Mouse (Mus musculus): ENCODE data around the gene Tmem108.

The Tmem108 gene

DNA sequence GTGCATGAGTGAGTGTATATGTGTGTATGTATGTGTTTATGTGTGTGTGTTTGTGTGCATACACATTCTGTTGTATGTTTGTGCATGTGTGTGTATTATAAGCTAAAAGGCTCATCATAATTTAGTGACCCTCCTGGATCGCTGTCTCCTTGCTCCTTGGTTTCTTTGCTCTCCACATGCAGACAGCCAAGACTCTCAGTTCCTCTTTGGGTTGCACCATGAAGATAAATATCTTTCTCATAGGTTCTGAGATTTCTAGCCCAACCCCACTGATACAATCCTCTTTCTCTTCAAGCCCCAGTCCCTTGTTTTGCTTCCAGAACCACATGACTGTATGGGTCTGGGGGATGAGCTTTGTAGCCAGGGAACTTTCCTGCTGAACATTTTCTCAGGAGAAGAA lies 302.3 kb downstream of the Tmem108 start:
- DNase-seq (ENCODE audit: low read depth, low spot score): no peak

DNA sequence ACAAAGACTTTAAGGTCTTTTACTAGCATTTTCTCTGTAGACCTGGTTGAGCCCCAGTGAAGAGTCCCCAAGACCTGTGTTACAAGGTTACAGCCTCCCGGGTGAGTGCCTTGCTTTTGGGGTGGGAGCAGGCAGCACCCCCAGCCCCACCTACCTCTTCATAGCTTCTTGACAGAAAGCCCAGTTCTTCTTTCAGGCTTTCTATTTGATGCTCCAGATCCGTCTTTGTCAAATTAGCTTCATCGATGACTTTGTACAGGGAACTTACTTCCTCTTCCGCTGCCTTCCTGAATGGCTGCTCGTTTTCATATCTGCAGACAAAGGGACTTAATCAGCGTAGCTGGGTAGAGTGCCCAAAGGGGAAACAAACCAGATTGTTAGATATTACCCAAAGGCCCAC lies 312.0 kb downstream of the Tmem108 start:
- DNase-seq (ENCODE audit: low read depth, low spot score): no peak

DNA sequence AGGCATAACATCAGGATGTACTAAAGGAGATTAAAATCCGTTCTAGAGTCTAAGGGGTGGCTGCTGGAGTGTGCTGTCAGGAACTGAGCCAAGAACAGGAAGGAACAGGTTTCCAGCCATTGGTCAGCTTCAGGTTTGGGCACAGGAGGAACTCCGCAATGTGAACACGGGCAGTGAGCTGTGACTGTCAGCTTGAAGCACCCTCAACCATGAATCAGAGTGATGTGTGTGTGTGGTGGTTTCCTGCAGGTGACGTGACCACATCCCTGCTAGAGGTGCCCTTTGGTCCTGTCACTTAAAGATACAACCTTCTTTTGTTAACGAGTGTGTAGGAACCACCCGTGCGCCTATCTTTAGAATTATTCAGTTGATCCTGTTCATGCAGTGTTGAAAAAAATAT lies 312.5 kb downstream of the Tmem108 start:
- no peak for DNase-seq (ENCODE audit: low read depth, low spot score)

DNA sequence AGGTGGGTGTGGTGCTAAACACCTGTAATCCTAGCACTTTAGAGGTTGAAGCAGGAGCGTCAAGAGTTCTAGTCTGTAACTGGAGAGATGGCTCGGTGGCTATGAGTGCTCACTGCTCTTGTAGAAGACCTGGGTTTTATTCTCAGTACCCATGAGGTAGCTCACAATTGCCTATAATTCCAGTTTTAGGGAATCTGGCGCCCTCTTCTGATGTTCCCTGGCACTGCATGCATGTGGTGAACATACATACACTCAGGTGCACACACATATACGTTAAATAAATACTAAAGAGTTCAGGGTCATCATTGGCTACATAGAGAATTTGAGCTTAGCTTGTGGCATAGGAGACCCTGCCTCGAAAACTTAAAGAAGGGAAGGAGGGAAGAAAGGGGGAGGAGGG lies 317.0 kb downstream of the Tmem108 start:
- DNase-seq (ENCODE audit: low read depth, low spot score): no peak

GRCm38 (mm10) chr9:103443824-103444185 lies 317.8 kb downstream of the Tmem108 start:
- DNase-seq (ENCODE audit: low read depth, low spot score): no peak

- peak; percentile 32 for DNase-seq (ENCODE audit: low read depth, low spot score)
These were observed 318.4 kb downstream of the Tmem108 start for GRCm38 (mm10) chr9:103443121-103443823.

- no peak for DNase-seq (ENCODE audit: low read depth, low spot score)
These were observed 321.0 kb downstream of the Tmem108 start for GRCm38 (mm10) chr9:103440597-103440996.

DNA sequence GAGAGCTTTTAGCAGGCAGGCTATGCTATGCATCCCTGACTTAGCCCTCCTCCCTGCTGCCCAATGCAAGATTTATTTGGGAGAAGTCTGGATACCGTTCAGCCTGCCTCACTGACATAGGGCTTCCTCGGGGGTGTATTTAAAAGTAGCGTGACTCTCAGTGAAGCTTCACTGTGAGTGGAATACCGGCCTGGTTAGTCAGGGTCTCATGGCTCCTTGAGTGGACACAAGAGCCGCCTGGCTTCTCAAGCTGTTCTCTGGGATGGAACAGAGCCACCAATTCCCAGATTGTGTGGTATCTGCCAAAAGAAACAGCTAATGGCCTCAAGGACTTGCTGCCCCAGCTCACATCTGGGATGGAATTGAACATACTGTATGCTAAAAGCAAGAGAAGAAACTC lies 324.5 kb downstream of the Tmem108 start:
- DNase-seq (ENCODE audit: low read depth, low spot score): no peak

GRCm38 (mm10) chr9:103434116-103434515 lies 327.5 kb downstream of the Tmem108 start:
- DNase-seq (ENCODE audit: low read depth, low spot score): no peak

Measured in embryo, embryonic 11.5 days (tissue).